Mouse (Mus musculus) embryonic facial prominence, embryonic 12.5 days (tissue): ENCODE results near the gene Ccnjl. TPM values are rescaled to one million over a fixed set of nuclear protein-coding genes. Genes with fewer than 3 reads are reported as not detected.

Source experiments
- ATAC-seq: fragments of 200-750 bp; cut with Nextera tagmentation; 2 replicates; pipeline ENCODE4 v1.8.0; 2017; ENCODE audit not compliant: insufficient number of reproducible peaks, insufficient read depth, low FRiP score, low TSS enrichment
- H3K27ac ChIP-seq: fragments of 300-500 bp; sonication (generic); 2 replicates; pipeline ENCODE4 v1.5.1; 2016; ENCODE audit warnings: mild to moderate bottlenecking
- H3K27me3 ChIP-seq: fragments of 300-500 bp; sonication (generic); 2 replicates; pipeline ENCODE4 v1.6.1; 2016; ENCODE audit warnings: mild to moderate bottlenecking, moderate library complexity
- H3K36me3 ChIP-seq: fragments of 300-500 bp; sonication (generic); 2 replicates; pipeline ENCODE4 v1.6.1; 2016; ENCODE audit warnings: mild to moderate bottlenecking
- H3K4me1 ChIP-seq: fragments of 300-500 bp; sonication (generic); 2 replicates; pipeline ENCODE4 v1.6.1; 2016
- H3K4me2 ChIP-seq: fragments of 300-500 bp; sonication (generic); replicated peaks from 2 replicates; pipeline ENCODE4 v1.6.1; 2016; ENCODE audit warnings: mild to moderate bottlenecking, moderate library complexity
- H3K4me3 ChIP-seq: fragments of 300-500 bp; sonication (generic); 2 replicates; pipeline ENCODE4 v1.5.1; 2016; ENCODE audit warnings: mild to moderate bottlenecking
- H3K9ac ChIP-seq: fragments of 300-500 bp; sonication (generic); 2 replicates; pipeline ENCODE4 v1.6.1; 2016; ENCODE audit warnings: mild to moderate bottlenecking, moderate library complexity
- H3K9me3 ChIP-seq: fragments of 300-500 bp; sonication (generic); 2 replicates; pipeline ENCODE4 v1.6.1; 2016; ENCODE audit warnings: mild to moderate bottlenecking, moderate library complexity
- WGBS: fragments of 180-500 bp; shearing (Covaris S2); methylation state at CpG from one replicate; pipeline ENCODE4 v1.1.7; 2016; 5-methylcytosine and 5-hydroxymethylcytosine counted together
- polyA plus RNA-seq: library from polyadenylated mRNA; unstranded; fragments of >200 nt; fragmentation: Nextera tagmentation; extraction: Ambion mirVana; gene quantifications from 2 replicates; pipeline ENCODE4 v1.2.1, GENCODE M21; 2016

The Ccnjl gene
- polyA plus RNA-seq, 1 experiment from 2014 or later = 23.6 TPM

- H3K4me1 ChIP-seq = peaks cover 9% of the 10 kb centered on the region
- H3K36me3 ChIP-seq = no peaks in the 10 kb centered on the region
- H3K4me3 ChIP-seq = no peak overlapping the region
- 73% methylated on average over 6 of the region's 6 CpGs for WGBS
- H3K9ac ChIP-seq = no peak overlapping the region
- no peak overlapping the region for H3K4me2 ChIP-seq
- H3K27me3 ChIP-seq = no peaks in the 10 kb centered on the region
- H3K27ac ChIP-seq = 0 out of 2 replicates have a peak overlapping the region, but pooled peaks have one; percentile 14
- H3K9me3 ChIP-seq = no peaks in the 10 kb centered on the region
- ATAC-seq = no peak
Observed at GRCm38 (mm10) chr11:43633165-43633564, 104.6 kb downstream of the Ccnjl start.

- H3K36me3 ChIP-seq = no peaks in the 10 kb centered on the region
- peak overlapping the region; percentile 14; the same call in 1 of the 2 replicates for H3K27ac ChIP-seq
- no peaks in the 10 kb centered on the region for H3K27me3 ChIP-seq
- peaks cover 9% of the 10 kb centered on the region for H3K4me1 ChIP-seq
- peak; percentile 49; the same call in 1 of the 2 replicates for ATAC-seq
- no peak overlapping the region for H3K4me3 ChIP-seq
- WGBS = 20% methylated on average over 19 of the region's 19 CpGs
- no peaks in the 10 kb centered on the region for H3K9me3 ChIP-seq
- H3K4me2 ChIP-seq = peak overlapping the region; percentile 31
- H3K9ac ChIP-seq = no peak overlapping the region
Observed at GRCm38 (mm10) chr11:43633658-43634401, 105.2 kb downstream of the Ccnjl start.

Other genes with a start within 250 kb of the Ccnjl start
- gene Pttg1, start 102.5 kb upstream of the Ccnjl start, polyA plus RNA-seq = 101 and 105 TPM in 2 replicates
- 60.2 and 63.5 TPM in 2 replicates for gene Slu7, start 95.0 kb upstream of the Ccnjl start, polyA plus RNA-seq
- 6.8 and 7.3 TPM in 2 replicates for gene C1qtnf2, start 54.5 kb upstream of the Ccnjl start, polyA plus RNA-seq
- gene 4933415A04Rik, start 58.3 kb downstream of the Ccnjl start, polyA plus RNA-seq = 5.6 and 5.9 TPM in 2 replicates
- gene Fabp6, start 72.8 kb downstream of the Ccnjl start, polyA plus RNA-seq = not detected in 2 replicates
- gene Pwwp2a, start 153.2 kb downstream of the Ccnjl start, polyA plus RNA-seq = 43.0 and 45.7 TPM in 2 replicates
- gene Ttc1, start 219.2 kb downstream of the Ccnjl start, polyA plus RNA-seq = 69.2 and 74.2 TPM in 2 replicates